Mouse (Mus musculus): Measurements from ENCODE around the gene Gopc.
"Not testable (repeated sequence)": the region's sequence is repeated elsewhere in the genome, so short reads cannot be mapped to it uniquely, and the experiment has no call there.

Gene Gopc

DNA sequence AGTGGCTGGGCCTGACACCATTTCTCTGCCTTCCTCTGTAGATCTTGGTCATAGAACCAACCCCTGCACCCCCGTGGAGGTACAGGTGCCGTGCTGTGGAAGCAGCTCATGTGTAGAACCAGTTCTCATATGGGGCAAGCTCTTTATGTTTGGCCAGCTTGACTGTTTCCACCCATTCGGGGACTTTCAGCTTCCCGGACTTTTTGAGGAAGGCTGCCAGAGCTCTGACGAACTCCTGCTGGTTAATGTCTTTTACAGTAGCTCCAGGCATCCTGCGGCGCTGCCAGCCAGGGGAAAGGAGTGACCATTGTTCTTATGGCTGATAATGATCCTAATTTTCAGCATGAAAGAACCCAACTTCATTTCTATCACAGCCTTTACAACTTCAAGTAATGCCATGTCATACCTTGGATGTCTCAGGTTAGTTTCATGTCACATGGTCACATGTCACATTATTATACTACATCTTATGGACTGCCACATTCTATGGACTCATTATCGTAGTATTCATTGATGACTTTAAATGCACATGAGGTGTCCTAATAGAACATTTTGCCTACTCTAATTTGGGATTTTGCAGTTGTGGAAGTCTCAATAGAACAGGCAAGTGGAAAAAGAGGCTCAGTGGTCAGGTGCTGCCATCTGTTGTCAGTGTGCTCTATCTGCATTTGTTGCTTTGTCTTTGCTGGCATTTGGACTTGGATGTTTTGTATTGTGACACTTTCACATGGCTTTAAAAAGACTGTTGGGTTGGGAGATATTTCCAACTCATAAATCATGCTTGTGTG, 3.1 kb upstream of the Gopc start:
- peak; percentile 68 for DNase-seq

- DNase-seq = no peak
Observed at GRCm38 (mm10) chr10:52383522-52383921, 1.6 kb upstream of the Gopc start.

DNA sequence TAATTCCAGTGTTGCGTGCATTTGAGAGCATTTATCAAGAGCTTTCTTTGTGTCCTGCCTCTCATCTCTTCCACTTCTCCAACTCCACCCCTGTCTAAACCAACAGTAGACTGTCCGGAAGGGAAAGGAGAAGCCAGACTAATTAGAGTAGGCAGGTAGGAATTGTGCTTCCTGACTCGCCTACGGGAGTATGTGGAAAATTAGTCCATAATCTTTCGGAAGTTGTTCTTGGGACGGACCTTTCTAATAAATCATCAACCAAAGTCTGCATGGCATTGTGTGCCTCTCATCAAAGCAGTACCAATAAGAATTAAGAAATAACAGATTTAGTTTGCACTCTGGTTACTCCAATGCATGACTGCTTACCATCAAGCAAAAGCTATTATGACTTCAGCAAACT, 1.1 kb upstream of the Gopc start:
- no peak for DNase-seq

GRCm38 (mm10) chr10:52381321-52381801, 563 bp downstream of the Gopc start:
- DNase-seq = no peak

DNA sequence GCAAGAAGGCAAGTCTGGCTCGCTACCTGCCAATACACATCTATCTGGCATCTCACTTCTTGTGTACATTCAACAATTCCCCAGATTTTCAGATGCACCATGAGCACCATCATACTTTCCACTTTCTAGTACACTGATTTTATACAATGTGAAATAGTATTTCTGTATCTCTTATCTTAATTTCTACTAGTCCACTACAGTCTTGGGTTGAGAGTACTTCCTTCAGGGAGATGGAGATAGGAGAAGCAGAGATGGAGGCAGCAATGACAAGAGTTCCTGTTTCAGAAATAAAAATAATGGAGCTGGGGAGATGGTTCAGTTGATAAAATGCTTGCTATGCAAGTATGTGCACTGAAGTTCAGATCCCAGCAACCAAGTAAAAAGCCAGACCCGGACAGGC, 4.1 kb downstream of the Gopc start:
- DNase-seq = no peak

- DNase-seq = no peak
Observed at GRCm38 (mm10) chr10:52376422-52376821, 5.5 kb downstream of the Gopc start.

- no peak for DNase-seq
Observed at GRCm38 (mm10) chr10:52374651-52375050, 7.3 kb downstream of the Gopc start.

GRCm38 (mm10) chr10:52373834-52374233, 8.1 kb downstream of the Gopc start:
- DNase-seq = no peak

DNA sequence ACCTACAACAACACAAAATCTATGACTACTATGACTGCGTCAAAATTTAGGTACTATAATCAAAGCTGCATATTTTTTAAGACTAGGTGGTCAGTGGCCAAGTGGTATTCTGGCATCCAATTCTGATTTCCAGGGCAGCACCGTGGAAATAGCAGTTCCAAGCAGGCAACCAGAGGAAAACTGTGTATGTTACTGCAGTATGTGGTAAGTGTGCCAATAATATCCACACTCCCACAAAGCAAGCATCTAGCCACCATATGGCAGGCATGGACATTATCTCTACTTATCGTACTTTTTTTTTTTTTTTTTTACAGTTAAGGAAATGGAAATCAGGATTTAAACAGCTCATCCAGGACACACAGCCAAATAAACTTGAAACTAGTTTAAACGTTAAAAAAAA, 13.5 kb downstream of the Gopc start:
- no peak for DNase-seq

DNA sequence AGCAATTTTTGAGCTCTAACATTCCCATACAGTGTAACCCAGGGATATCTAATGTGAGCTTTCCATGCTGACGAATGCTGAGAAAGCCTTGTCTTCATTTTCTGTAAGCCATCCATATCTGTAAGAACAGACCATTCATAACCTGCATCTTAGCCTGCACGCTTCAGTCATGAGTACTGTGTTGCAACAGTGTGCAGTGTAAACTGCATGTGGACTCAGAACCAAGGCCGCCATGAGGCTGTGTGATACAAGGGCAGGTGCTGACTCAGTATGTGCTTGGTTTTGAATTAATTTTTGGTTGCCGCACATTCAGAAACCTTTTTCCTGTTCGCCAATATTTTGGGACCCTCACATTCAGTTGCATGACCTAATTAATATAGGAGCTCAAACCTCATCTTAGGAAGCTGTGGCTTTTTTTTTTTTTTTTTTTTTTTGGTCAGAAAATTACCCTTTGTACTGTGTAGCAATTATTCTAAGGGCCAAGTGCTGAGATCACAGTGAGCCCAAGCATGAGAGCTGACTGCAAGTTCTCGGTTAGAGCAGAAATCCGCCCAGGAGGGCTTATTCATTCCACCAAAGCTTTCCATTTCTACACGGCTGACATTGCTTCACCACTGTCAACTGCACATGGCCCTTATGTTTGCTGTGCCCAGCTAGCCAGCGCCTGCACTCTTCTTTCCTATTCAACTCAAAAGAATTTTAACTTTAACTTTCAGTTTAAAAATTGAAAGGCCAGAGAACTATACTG, 20.9 kb downstream of the Gopc start:
- DNase-seq = no peak

- no peak for DNase-seq
Observed at GRCm38 (mm10) chr10:52360241-52360735, 21.6 kb downstream of the Gopc start.

- no peak for DNase-seq
Observed at GRCm38 (mm10) chr10:52358467-52358866, 23.5 kb downstream of the Gopc start, which contains the start of gene Gm26741. TSS of gene Gm26741 (plus strand) at chr10:52358767.

DNA sequence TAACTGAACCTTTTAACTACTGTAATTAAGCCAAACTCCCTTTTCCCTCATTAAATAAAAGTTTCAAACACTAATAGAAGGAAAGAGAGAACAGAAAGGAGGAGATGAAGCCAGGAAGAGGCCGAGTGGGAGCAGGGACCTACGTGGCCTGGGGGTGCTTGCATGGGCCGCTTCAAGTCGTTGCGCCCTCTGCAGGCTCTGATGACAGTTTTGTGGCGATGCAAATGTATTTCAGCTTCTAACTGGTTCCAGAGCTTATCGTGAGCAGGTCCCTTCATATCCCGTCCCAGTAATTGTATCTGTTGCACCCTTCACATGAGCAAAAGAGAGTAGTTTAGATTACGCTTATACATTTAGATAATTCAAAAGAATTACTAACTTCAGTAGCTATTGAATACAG, 28.7 kb downstream of the Gopc start:
- DNase-seq = peak; percentile 18

DNA sequence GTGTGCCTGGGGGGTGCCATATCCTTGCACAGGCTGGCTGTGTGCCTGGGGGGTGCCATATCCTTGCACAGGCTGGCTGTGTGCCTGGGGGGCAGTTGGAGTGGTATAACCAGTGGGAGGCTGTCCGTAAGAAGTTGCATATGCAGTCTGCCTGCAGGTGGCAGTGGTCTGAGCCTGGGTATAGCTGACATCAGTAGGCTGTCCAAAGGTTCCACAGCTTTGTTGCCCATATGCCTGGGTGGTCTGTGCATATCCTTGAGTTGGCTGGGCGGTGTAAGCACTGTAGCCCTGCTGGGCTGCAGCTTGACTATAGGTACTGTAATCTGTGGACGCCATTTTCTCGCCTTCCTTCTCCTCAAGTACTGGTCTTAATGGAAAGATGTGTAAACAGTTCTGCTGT, 38.6 kb downstream of the Gopc start:
- DNase-seq = not testable (repeated sequence)

GRCm38 (mm10) chr10:52331007-52331406, 50.9 kb downstream of the Gopc start:
- peak; percentile 43 for DNase-seq

DNA sequence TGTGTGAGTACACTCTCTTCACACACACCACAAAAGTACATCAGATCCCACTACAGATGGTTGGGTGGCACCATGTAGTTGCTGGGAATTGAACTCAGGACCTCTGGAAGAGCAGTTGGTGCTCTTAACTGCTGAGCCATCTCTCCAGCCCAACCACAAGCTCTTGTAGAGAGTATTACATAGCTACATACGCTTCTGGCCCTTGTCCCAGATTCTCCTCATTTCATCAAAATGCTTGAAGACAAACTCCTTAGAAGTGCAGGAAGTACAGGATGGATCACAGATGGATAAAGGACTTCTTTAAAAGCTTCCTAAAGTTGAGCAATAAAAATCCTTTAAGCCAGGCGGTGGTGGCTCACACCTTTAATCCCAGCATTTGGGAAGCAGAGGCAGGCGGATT, 60.0 kb downstream of the Gopc start:
- no peak for DNase-seq

DNA sequence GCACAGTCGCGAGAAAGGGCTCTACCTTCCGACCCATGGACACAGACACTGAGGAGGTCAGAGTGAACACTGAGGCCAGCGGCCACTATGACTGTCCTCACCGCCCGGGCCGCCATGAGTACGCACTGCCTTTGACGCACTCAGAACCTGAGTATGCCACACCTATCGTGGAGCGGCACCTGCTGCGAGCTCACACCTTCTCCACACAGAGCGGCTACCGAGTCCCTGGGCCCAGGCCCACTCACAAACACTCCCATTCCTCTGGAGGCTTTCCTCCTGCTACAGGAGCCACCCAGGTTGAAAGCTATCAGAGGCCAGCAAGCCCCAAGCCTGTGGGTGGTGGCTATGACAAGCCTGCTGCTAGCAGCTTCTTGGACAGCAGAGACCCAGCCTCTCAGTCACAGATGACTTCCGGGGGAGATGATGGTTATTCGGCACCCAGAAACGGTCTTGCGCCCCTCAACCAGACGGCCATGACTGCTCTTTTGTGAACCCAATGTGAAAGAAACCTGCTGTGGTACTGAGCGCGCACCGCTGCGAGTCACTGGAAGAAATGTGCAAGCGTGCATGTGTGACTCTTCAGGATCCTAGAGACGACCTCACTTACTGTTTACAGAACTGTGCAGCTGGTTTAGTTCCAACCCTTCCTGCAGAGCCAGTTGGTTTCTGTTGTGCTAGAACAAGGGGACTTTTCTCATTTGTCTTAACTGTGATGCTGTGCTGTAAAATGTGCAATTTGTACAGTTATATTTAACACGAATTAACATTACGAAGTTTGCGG, 62.2 kb downstream of the Gopc start:
- no peak for DNase-seq

DNA sequence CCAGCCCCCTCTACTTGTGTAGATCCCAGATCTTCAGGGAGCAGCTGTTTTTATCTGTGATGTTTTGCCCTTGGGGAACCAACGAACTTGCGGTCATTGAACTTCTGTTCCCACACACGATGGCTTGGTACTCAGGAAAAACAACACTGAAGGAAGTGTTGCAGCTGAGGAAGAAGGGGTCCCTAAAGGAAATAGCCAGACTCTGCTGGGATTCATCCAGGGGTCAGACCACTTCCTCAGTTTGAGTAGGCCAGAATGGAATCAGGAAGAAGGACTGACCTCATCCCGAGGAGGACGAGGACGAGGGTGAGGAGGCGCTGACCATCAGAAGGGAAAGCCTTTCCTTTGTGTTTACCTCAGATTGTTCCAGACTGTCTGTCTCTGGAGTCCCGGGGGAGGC, 72.7 kb downstream of the Gopc start:
- no peak for DNase-seq

DNA sequence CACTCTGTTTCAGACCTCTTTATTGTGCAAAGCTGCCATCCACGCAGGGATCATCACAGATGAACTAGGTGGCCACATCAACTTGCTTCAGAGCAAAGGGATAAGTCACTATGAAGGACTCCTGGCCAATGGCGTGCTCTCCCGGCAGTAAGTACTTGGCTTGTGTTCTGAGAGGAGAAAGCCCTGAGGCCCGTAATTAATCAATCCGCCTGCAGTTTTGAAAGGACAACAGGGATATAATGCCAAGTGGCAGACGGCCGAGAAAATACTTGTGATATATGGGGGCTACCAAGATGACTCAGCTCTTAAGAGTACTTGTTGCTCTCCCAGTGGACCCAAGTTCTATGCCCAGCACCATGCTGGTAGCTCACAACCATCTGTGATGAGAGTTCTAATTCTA, 77.3 kb downstream of the Gopc start:
- DNase-seq = no peak

- DNase-seq = no peak
Observed at GRCm38 (mm10) chr10:52302271-52302670, 79.7 kb downstream of the Gopc start.

- DNase-seq = no peak
Observed at GRCm38 (mm10) chr10:52301766-52302165, 80.2 kb downstream of the Gopc start.

- DNase-seq = peak; percentile 23
Observed at GRCm38 (mm10) chr10:52298568-52298967, 83.4 kb downstream of the Gopc start.

- DNase-seq = no peak
Observed at GRCm38 (mm10) chr10:52295934-52296333, 86.0 kb downstream of the Gopc start.
